Mouse (Mus musculus) left cerebral cortex, postnatal 10 days (tissue): ENCODE data around the gene Tbcb. TPM values are rescaled to one million over a fixed set of nuclear protein-coding genes. Genes with fewer than 3 reads are reported as not detected.

Experiments
- total RNA-seq, 2 experiments: library from RNA; stranded (reverse); gene quantifications; 2 replicates each; pipeline ENCODE4 v1.2.3; 2021

Gene Tbcb
- total RNA-seq, 2 experiments from 2014 or later, result 176 to 206 TPM

Other genes with a start within 250 kb of the Tbcb start
- 1 to 10 TPM; 4.1 to 5.0 TPM for gene Zfp568, start 248.3 kb downstream of the Tbcb start, total RNA-seq
- 1 to 10 TPM; 6.3 to 7.4 TPM for gene Zfp14, start 180.9 kb downstream of the Tbcb start, total RNA-seq
- 1 to 10 TPM; 4.6 to 4.7 TPM for gene Zfp82, start 159.4 kb downstream of the Tbcb start, total RNA-seq
- under 1 TPM in 1 of 2 experiments, not detected in 1; 0.73 TPM for gene Gm26920, start 141.9 kb downstream of the Tbcb start, total RNA-seq
- 1 to 10 TPM; 5.5 to 8.3 TPM for gene Zfp566, start 141.7 kb downstream of the Tbcb start, total RNA-seq
- gene Zfp260, start 137.5 kb downstream of the Tbcb start, total RNA-seq, result 10 to 100 TPM; 53.8 to 57.4 TPM
- gene Zfp382, start 110.3 kb downstream of the Tbcb start, total RNA-seq, result 10 to 100 TPM; 30.6 to 34.5 TPM
- 10 to 100 TPM; 43.5 to 50.7 TPM for gene Zfp146, start 62.5 kb downstream of the Tbcb start, total RNA-seq
- gene Cox7a1, start 48.1 kb downstream of the Tbcb start, total RNA-seq, result 1 to 10 TPM; 3.6 to 4.1 TPM
- gene Capns1, start 33.5 kb downstream of the Tbcb start, total RNA-seq, result 100 to 1,000 TPM; 204 TPM
- gene Polr2i, start 324 bp downstream of the Tbcb start, total RNA-seq, result 10 to 100 TPM; 72.1 to 73.3 TPM
- gene Ovol3, start 3.5 kb upstream of the Tbcb start, total RNA-seq, result not detected
- gene Thap8, start 47.8 kb upstream of the Tbcb start, total RNA-seq, result under 1 TPM in 1 of 2 experiments, not detected in 1; 0.51 TPM
- gene Wdr62, start 48.1 kb upstream of the Tbcb start, total RNA-seq, result 1 to 10 TPM; 2.5 to 3.5 TPM
- 100 to 1,000 TPM; 495 to 497 TPM for gene Clip3, start 59.5 kb upstream of the Tbcb start, total RNA-seq
- 10 to 100 TPM; 45.9 to 47.5 TPM for gene Alkbh6, start 76.4 kb upstream of the Tbcb start, total RNA-seq
- 1 to 10 TPM; 5.4 to 7.5 TPM for gene Syne4, start 82.5 kb upstream of the Tbcb start, total RNA-seq
- under 1 TPM; 0.45 to 0.67 TPM for gene E130208F15Rik, start 89.5 kb upstream of the Tbcb start, total RNA-seq
- gene Sdhaf1, start 91.6 kb upstream of the Tbcb start, total RNA-seq, result 1 to 10 TPM; 7.8 to 8.2 TPM
- 10 to 100 TPM; 48.1 to 48.2 TPM for gene Lrfn3, start 130.5 kb upstream of the Tbcb start, total RNA-seq
- 10 to 100 TPM; 20.8 to 20.9 TPM for gene Tyrobp, start 181.5 kb upstream of the Tbcb start, total RNA-seq
- 1 to 10 TPM in 1 of 2 experiments, not detected in 1; 1.1 TPM for gene Hcst, start 187.6 kb upstream of the Tbcb start, total RNA-seq
- gene Nfkbid, start 189.5 kb upstream of the Tbcb start, total RNA-seq, result 1 to 10 TPM; 2.7 to 3.6 TPM
- gene Aplp1, start 213.3 kb upstream of the Tbcb start, total RNA-seq, result 100 to 1,000 TPM; 937 to 959 TPM
- 1 to 10 TPM; 1.2 to 4.9 TPM for gene Kirrel2, start 225.4 kb upstream of the Tbcb start, total RNA-seq
- gene Nphs1, start 226.0 kb upstream of the Tbcb start, total RNA-seq, result under 1 TPM; 0.26 to 0.32 TPM